8 mouse cellular contexts compared by ENCODE assay signal in genomic region chr12:8357449-8357848, GRCm38 (mm10). TPM values are rescaled to one million over a fixed set of nuclear protein-coding genes. Genes with fewer than 3 reads are reported as not detected.
A peak's percentile ranks its signal among the peaks of the same experiment; 100 is the strongest.
DNase-seq lines count a peak whose midpoint lies in the region; ATAC-seq and TF ChIP-seq lines count a peak whose summit lies in the region.

No protein-coding gene starts in this region.

- peaks cover 19% of the 10 kb centered on the region for H3K4me1 ChIP-seq in brown adipose tissue, adult 24 weeks (ENCODE audit: control insufficient read depth, insufficient read depth, insufficient read length, low read length)
- peaks cover 5% of the 10 kb centered on the region for H3K4me1 ChIP-seq in hindbrain, embryonic 16.5 days (ENCODE audit: control insufficient read depth, insufficient read depth, low read depth, low read length)
- peaks cover 22% of the 10 kb centered on the region for H3K4me1 ChIP-seq in small intestine, adult 2 months (ENCODE audit: control insufficient read depth, insufficient read depth, insufficient read length, low read length)

- 0 out of 2 replicates have a peak overlapping the region, but pooled peaks have one; percentile 4 for H3K4me2 ChIP-seq in hindbrain, embryonic 16.5 days (ENCODE audit: low read length)

- no peaks in the 10 kb centered on the region for H3K27me3 ChIP-seq in hindbrain, embryonic 16.5 days (replicated peaks; ENCODE audit: control insufficient read depth, insufficient read depth, low read length)
- H3K27me3 ChIP-seq in small intestine, adult 2 months (ENCODE audit: control insufficient read depth, insufficient read depth, low read length): no peaks in the 10 kb centered on the region

- peak; percentile 16; the same call in 1 of the 2 replicates for TF ChIP-seq CTCF in small intestine, adult 2 months (IDR thresholded peaks at IDR 0.05; ENCODE audit: extremely low read depth, insufficient read length, insufficient replicate concordance, low read depth, low read length)

- no peak overlapping the region for H3K4me3 ChIP-seq in brown adipose tissue, adult 24 weeks (ENCODE audit: insufficient read depth, low read depth, low read length)
- no peak overlapping the region for H3K4me3 ChIP-seq in hindbrain, embryonic 16.5 days (ENCODE audit: low read length)
- no peak overlapping the region for H3K4me3 ChIP-seq in small intestine, adult 2 months (ENCODE audit: low read depth, low read length)

- 42% methylated on average over 5 of the region's 5 CpGs for WGBS in hindbrain, embryonic 16.5 days
- 70% methylated on average over 5 of the region's 5 CpGs for WGBS in small intestine, adult 2 months

- no peak for TF ChIP-seq POLR2A in small intestine, adult 2 months (IDR thresholded peaks at IDR 0.05; ENCODE audit: low read depth, low read length)

- H3K27ac ChIP-seq in brown adipose tissue, adult 24 weeks (replicated peaks; ENCODE audit: low read depth, low read length): peak overlapping the region; percentile 71
- H3K27ac ChIP-seq in hindbrain, embryonic 16.5 days (ENCODE audit: low read depth, low read length): peak overlapping the region; percentile 60
- H3K27ac ChIP-seq in small intestine, adult 2 months (ENCODE audit: insufficient read depth, low read depth, low read length): peak overlapping the region; percentile 66

- no peak overlapping the region for H3K9ac ChIP-seq in hindbrain, embryonic 16.5 days (ENCODE audit: low read depth, low read length)

- no peaks in the 10 kb centered on the region for H3K9me3 ChIP-seq in hindbrain, embryonic 16.5 days (ENCODE audit: control insufficient read depth, low read length)

- ATAC-seq in hindbrain, embryonic 16.5 days: peak; percentile 94

- peak; percentile 53 for DNase-seq in T-cell, adult 2 months (ENCODE audit: low spot score)
- DNase-seq in gastrocnemius, adult 18-20 months (ENCODE audit: low spot score): peak; percentile 91
- DNase-seq in layer of hippocampus, postnatal 36 days: peak; percentile 66 to 74
- peak; percentile 76 for DNase-seq in lung, postnatal 14 days
- DNase-seq in spleen, postnatal 4 days (ENCODE audit: low spot score in 2 of 2): no peak

- no peaks in the 10 kb centered on the region for H3K36me3 ChIP-seq in hindbrain, embryonic 16.5 days (ENCODE audit: control insufficient read depth, insufficient read depth, low read length)
- no peaks in the 10 kb centered on the region for H3K36me3 ChIP-seq in small intestine, adult 2 months (ENCODE audit: control insufficient read depth, insufficient read depth, low read length)

RNA-seq across cellular contexts. Expression of gene Hs1bp3, which starts 44.2 kb away (rescaled TPM):
- 5.7 and 7.6 TPM in 2 replicates for polyA plus RNA-seq in brown adipose tissue, adult 24 weeks (2012; ENCODE audit: insufficient read depth, insufficient read length, missing spikeins)
- total RNA-seq in gastrocnemius, adult 18-20 months (2021): 1 to 10 TPM; 6.8 to 7.0 TPM
- 10.1 and 10.6 TPM in 2 replicates for polyA plus RNA-seq in hindbrain, embryonic 16.5 days (2015; fragmentation: Nextera tagmentation; extraction: Ambion mirVana)
- total RNA-seq in layer of hippocampus, postnatal 36 days (2021): 10 to 100 TPM; 12.7 to 16.9 TPM
- 6.1 and 15.2 TPM in 2 replicates for polyA plus RNA-seq in small intestine, adult 2 months (2012; rRNA removed)

RNA-seq across cellular contexts. Expression of gene Gdf7, which starts 55.7 kb away (rescaled TPM):
- not detected in 2 replicates for polyA plus RNA-seq in brown adipose tissue, adult 24 weeks (2012; ENCODE audit: insufficient read depth, insufficient read length, missing spikeins)
- not detected for total RNA-seq in gastrocnemius, adult 18-20 months (2021)
- polyA plus RNA-seq in hindbrain, embryonic 16.5 days (2015; fragmentation: Nextera tagmentation; extraction: Ambion mirVana): 0.28 and 0.29 TPM in 2 replicates
- total RNA-seq in layer of hippocampus, postnatal 36 days (2021): under 1 TPM in 1 of 2 experiments, not detected in 1; 0.25 TPM
- not detected in 2 replicates for polyA plus RNA-seq in small intestine, adult 2 months (2012; rRNA removed)

Comparison
In these comparisons a context has a peak if more than half of its experiments do, and no peak if none do; other contexts are left out.
1. DNase-seq: peak in T-cell, adult 2 months (single experiment), gastrocnemius, adult 18-20 months (single experiment), layer of hippocampus, postnatal 36 days (2 of 2) and lung, postnatal 14 days (single experiment); none in spleen, postnatal 4 days (0 of 2).
2. Peak in every context shown above with its lines, with median percentiles within 50 percentile points of each other: H3K27ac ChIP-seq.